Mouse (Mus musculus) CH12.LX (cell line): Measurements from ENCODE around the gene Ost4.

ENCODE experiments used
- CHD1 ChIP-seq: IDR thresholded peaks from 2 replicates; pipeline ENCODE4 v1.6.1; 2012; ENCODE audit warnings: low read depth, low read length, improper control_type of control experiment, inconsistent platforms
- CTCF ChIP-seq, 2 experiments: IDR thresholded peaks in 1 of 2; conservative IDR thresholded peaks in 1 of 2; 2 replicates each; pipeline ENCODE4 v1.5.1; 2011 to 2012; ENCODE audit warnings: low read depth in 2 of 2, low read length in 2 of 2, improper control_type of control experiment in 1 of 2, inconsistent platforms in 1 of 2, mild to moderate bottlenecking in 1 of 2, moderate library complexity in 1 of 2
- ELF1 ChIP-seq: IDR thresholded peaks from 2 replicates; pipeline ENCODE4 v1.6.1; 2014; ENCODE audit warnings: low read depth, mild to moderate bottlenecking, inconsistent platforms, low read length, improper control_type of control experiment
- EP300 ChIP-seq: IDR thresholded peaks from 2 replicates; pipeline ENCODE4 v1.6.1; 2011; ENCODE audit warnings: low read length, improper control_type of control experiment
- MEF2A ChIP-seq: IDR thresholded peaks from 2 replicates; pipeline ENCODE4 v1.6.1; 2014; ENCODE audit warnings: low read depth, mild to moderate bottlenecking, inconsistent platforms, low read length, improper control_type of control experiment, borderline replicate concordance
- POLR2A ChIP-seq: IDR thresholded peaks from 2 replicates; pipeline ENCODE4 v1.6.1; 2011; ENCODE audit warnings: low read depth, mild to moderate bottlenecking, improper control_type of control experiment, low read length
- POLR2AphosphoS2 ChIP-seq: IDR thresholded peaks from 2 replicates; pipeline ENCODE4 v1.6.1; 2011; ENCODE audit warnings: low read depth, low read length, improper control_type of control experiment
- USF2 ChIP-seq: conservative IDR thresholded peaks from 2 replicates; pipeline ENCODE4 v1.6.1; 2011; ENCODE audit warnings: low read depth, low read length, improper control_type of control experiment
- ZNF384 ChIP-seq: IDR thresholded peaks from 2 replicates; pipeline ENCODE4 v1.6.1; 2012; ENCODE audit warnings: low read depth, low read length, improper control_type of control experiment, inconsistent platforms

DNA sequence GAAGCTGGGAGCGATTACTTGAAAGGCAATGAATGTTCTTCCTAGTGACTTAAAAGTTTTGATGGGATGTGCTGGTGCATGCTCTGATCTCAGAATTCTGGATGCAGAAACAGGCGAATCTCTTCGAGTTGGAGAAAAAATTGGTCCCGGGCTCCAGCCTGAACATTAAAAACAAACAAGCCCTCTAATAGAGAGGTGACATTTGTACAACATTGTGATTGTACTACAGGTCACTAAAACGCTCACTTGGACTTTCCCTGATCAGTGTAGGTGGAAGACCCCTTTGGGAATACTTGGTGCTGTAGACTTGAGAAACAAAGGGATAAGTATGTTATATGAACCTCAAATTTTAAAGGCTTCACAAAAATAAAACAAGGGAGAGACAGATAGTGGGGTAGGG, 20.9 kb downstream of the Ost4 start:
- no peak for TF ChIP-seq POLR2A
- TF ChIP-seq ZNF384 = no peak
- no peak for TF ChIP-seq ELF1
- TF ChIP-seq EP300 = no peak
- TF ChIP-seq POLR2AphosphoS2 = no peak
- no peak for TF ChIP-seq USF2
- TF ChIP-seq CTCF (conservative IDR thresholded peaks at IDR 0.05 in 1 of 2, IDR thresholded peaks at IDR 0.05 in 1 of 2; ENCODE audit: low read depth in 2 of 2, low read length in 2 of 2) = no peak
- TF ChIP-seq MEF2A = no peak
- TF ChIP-seq CHD1 = no peak
